Mouse (Mus musculus) neural tube, embryonic 11.5 days (tissue): ENCODE measurements around the gene Gtse1. TPM values are rescaled to one million over a fixed set of nuclear protein-coding genes. Genes with fewer than 3 reads are reported as not detected.
"Not testable (repeated sequence)": the region's sequence is repeated elsewhere in the genome, so short reads cannot be mapped to it uniquely, and the experiment has no call there.

Experiments
- ATAC-seq: fragments of 200-750 bp; cut with Nextera tagmentation; 2 replicates; pipeline ENCODE4 v1.8.0; 2017; ENCODE audit warnings: moderate number of reproducible peaks, mild to moderate bottlenecking, moderate TSS enrichment, moderate library complexity; ENCODE audit not compliant: insufficient read depth, low FRiP score, low TSS enrichment
- DNase-seq: peaks from one replicate; pipeline ENCODE4 v3.0.0-alpha.2; 2015; ENCODE audit warnings: low spot score
- H3K27ac ChIP-seq: fragments of 300-500 bp; sonication (generic); 2 replicates; pipeline ENCODE4 v1.5.1; 2014; ENCODE audit warnings: low read depth, mild to moderate bottlenecking, low read length
- H3K27me3 ChIP-seq: fragments of 300-500 bp; sonication (generic); 2 replicates; pipeline ENCODE4 v1.6.1; 2014; ENCODE audit warnings: mild to moderate bottlenecking, low read length, mixed read lengths; ENCODE audit not compliant: control insufficient read depth, insufficient read depth
- H3K36me3 ChIP-seq: fragments of 300-500 bp; sonication (generic); 2 replicates; pipeline ENCODE4 v1.6.1; 2014; ENCODE audit warnings: mild to moderate bottlenecking, low read length, moderate library complexity, mixed read lengths; ENCODE audit not compliant: control insufficient read depth, insufficient read depth
- H3K4me1 ChIP-seq: fragments of 300-500 bp; sonication (generic); 2 replicates; pipeline ENCODE4 v1.6.1; 2014; ENCODE audit warnings: low read length, mixed read lengths; ENCODE audit not compliant: control insufficient read depth, insufficient read depth
- H3K4me2 ChIP-seq: fragments of 300-500 bp; sonication (generic); 2 replicates; pipeline ENCODE4 v1.6.1; 2014; ENCODE audit warnings: low read depth, mild to moderate bottlenecking, moderate library complexity
- H3K4me3 ChIP-seq: fragments of 300-500 bp; sonication (generic); 2 replicates; pipeline ENCODE4 v1.5.1; 2014; ENCODE audit warnings: low read depth, low read length
- H3K9ac ChIP-seq: fragments of 300-500 bp; sonication (generic); 2 replicates; pipeline ENCODE4 v1.6.1; 2014; ENCODE audit warnings: mild to moderate bottlenecking, low read length
- H3K9me3 ChIP-seq: fragments of 300-500 bp; sonication (generic); 2 replicates; pipeline ENCODE4 v1.6.1; 2016; ENCODE audit warnings: low read length; ENCODE audit not compliant: control insufficient read depth
- WGBS: fragments of 180-500 bp; shearing (Covaris S2); extraction: QIAGEN DNeasy Blood & Tissue Kit; methylation state at CpG from one replicate; pipeline ENCODE4 v1.1.7; 2014; 5-methylcytosine and 5-hydroxymethylcytosine counted together
- polyA plus RNA-seq: library from polyadenylated mRNA; unstranded; fragments of >200 nt; fragmentation: Nextera tagmentation; extraction: Ambion mirVana; gene quantifications from 2 replicates; pipeline ENCODE4 v1.2.1, GENCODE M21; 2014

The Gtse1 gene
- polyA plus RNA-seq, 1 experiment from 2014 or later, result 40.3 TPM

DNA sequence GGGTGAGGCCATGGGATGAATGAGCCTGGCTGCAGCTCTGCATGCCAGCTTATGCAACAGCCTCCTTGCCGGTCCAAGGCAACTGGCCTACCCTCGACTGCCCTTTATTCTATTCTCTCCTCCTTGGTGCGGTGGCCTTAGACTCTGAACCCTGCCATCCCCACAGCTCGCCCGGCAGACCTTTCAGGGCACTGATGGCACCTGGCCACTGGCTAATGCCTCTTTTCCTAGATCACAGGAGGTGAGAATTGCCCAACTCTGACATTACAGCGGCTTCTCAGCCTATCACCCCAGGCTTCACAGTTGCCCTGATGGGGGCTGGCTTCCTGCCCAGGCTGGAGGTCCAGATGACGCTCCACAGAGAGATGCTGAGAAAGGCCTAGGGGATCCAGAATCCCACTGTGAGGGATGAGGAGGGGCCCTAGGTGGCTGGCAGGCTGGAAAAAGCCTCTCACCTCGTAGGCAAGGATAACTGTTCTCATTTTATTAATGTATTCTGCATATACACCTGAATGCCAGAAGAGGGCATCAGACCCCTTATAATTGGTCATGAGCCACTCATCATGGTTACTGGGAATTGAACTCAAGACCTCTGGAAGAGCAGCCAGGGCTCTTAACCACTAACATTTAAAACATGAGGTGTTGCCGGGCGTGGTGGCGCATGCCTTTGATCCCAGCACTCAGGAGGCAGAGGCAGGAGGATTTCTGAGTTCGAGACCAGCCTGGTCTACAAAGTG is 7.7 kb upstream of the Gtse1 start:
- WGBS, result 82% methylated on average over 12 of the region's 12 CpGs
- no peak overlapping the region for H3K27ac ChIP-seq
- no peaks in the 10 kb centered on the region for H3K36me3 ChIP-seq
- H3K4me3 ChIP-seq, result no peak overlapping the region
- no peaks in the 10 kb centered on the region for H3K4me1 ChIP-seq
- no peak overlapping the region for H3K4me2 ChIP-seq
- H3K9me3 ChIP-seq, result no peaks in the 10 kb centered on the region
- ATAC-seq, result no peak
- no peaks in the 10 kb centered on the region for H3K27me3 ChIP-seq
- no peak overlapping the region for H3K9ac ChIP-seq
- DNase-seq, result no peak

DNA sequence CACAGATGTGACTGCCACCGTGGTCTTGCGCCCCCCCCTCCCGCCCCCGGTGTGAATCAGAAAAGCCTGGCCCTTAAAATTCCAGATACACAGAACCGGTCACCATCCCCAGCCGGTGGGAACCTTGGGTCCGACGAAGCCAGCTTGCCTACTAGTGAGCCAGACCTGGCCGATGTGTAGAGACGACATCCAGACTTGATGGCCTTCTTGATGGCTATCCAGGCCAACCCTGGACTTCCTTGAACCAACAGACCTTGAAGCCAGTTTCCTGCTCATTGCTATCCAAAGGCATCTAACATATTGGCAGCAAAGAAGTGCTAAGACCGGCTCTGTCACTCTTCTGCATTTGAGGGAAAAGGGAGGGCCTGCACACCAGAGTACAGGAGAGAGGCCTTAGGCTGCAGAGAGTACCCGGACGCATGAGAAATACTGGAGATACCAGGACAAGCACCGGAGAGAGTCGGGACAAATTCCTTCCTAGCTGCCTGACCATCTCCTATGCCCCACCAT is 510 bp upstream of the Gtse1 start:
- Histone ChIP-seq H3K4me2 (peak overlapping the region; percentile 68), H3K27ac (peak overlapping the region; percentile 47), H3K36me3 (peaks cover 11% of the 10 kb centered on the region), H3K27me3 (no peaks in the 10 kb centered on the region), H3K9me3 (no peaks in the 10 kb centered on the region), H3K4me1 (peaks cover 9% of the 10 kb centered on the region; the same call in 1 of the 2 replicates), H3K4me3 (peak overlapping the region; percentile 76), H3K9ac (peak overlapping the region; percentile 75)
- ATAC-seq (peak; percentile 20; the same call in 1 of the 2 replicates), DNase-seq (no peak)
- 12% methylated on average over 15 of the region's 15 CpGs for WGBS

DNA sequence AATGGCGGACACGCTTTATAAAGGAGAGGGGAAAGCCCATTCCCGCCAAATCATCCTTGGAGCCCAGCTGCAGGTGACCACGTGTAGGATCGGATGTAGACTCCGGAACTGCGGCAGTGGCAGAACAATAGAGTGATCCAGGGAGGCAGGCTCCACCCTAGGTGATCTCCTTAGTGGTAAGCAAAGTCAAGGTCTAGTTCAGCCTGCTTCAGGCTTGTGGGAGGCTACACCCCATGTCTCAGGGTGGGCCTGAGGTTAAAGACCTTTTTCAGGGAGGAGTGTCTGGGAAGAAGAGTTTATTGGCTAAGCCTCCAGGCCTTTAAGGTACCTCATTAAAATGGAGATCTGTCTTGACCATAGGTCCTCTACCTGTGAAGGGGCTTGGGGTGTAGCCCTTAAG is 6.4 kb downstream of the Gtse1 start:
- not testable (repeated sequence) for DNase-seq, H3K9ac ChIP-seq, ATAC-seq, H3K9me3 ChIP-seq, H3K4me1 ChIP-seq, H3K27me3 ChIP-seq, H3K4me2 ChIP-seq, H3K4me3 ChIP-seq, H3K27ac ChIP-seq
- H3K36me3 ChIP-seq, result peaks cover 28% of the 10 kb centered on the region
- 92% methylated on average over 7 of the region's 7 CpGs for WGBS

- ATAC-seq, result no peak
- peaks cover 23% of the 10 kb centered on the region for H3K36me3 ChIP-seq
- WGBS, result 56% methylated on average over 6 of the region's 6 CpGs
Observed at GRCm38 (mm10) chr15:85867696-85868095, 8.2 kb downstream of the Gtse1 start.

DNA sequence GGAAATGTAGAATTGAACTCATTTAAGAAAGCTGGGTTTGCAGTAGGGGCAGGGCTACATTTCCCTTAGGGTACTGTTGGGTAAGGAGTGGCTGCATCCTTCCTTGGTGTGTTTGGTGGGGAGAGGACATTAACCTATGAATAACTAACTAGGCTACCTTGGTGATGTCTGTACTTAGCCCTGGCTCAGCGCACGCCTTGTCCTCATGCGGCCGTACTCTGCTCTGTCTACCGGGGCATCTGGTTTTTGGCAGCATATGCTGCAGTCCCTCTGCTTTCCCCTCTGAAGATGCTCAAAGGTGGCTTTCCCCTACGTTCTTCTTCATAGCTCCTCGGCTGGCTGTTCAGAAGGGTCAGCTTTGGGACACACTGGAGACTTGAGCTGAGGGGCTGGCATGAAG is 17.8 kb downstream of the Gtse1 start:
- WGBS, result 91% methylated on average over 7 of the region's 7 CpGs
- no peak overlapping the region for H3K27ac ChIP-seq
- no peaks in the 10 kb centered on the region for H3K9me3 ChIP-seq
- H3K4me3 ChIP-seq, result no peak overlapping the region
- no peaks in the 10 kb centered on the region for H3K27me3 ChIP-seq
- no peak for DNase-seq
- H3K4me2 ChIP-seq, result no peak overlapping the region
- peaks cover 7% of the 10 kb centered on the region; the same call in 1 of the 2 replicates for H3K4me1 ChIP-seq
- peaks cover 7% of the 10 kb centered on the region for H3K36me3 ChIP-seq
- ATAC-seq, result no peak
- no peak overlapping the region for H3K9ac ChIP-seq

More at GRCm38 (mm10) chr15:85867696-85868095, 8.2 kb downstream of the Gtse1 start:
- H3K4me2 ChIP-seq, result no peak overlapping the region
- no peak overlapping the region for H3K27ac ChIP-seq
- no peaks in the 10 kb centered on the region for H3K9me3 ChIP-seq
- H3K4me3 ChIP-seq, result no peak overlapping the region
- no peak overlapping the region for H3K9ac ChIP-seq
- H3K27me3 ChIP-seq, result no peaks in the 10 kb centered on the region
- H3K4me1 ChIP-seq, result no peaks in the 10 kb centered on the region
- DNase-seq, result peak; percentile 61

- peak within 1 kb of the TSS; percentile 50 for H3K4me3 ChIP-seq
- H3K9ac ChIP-seq, result peak within 1 kb of the TSS; percentile 75
- H3K36me3 ChIP-seq, result peaks cover 9% of the 10 kb centered on the region
- ATAC-seq (peak; percentile 97), DNase-seq (peak; percentile 96)
- H3K27ac ChIP-seq, result peak within 1 kb of the TSS; percentile 74
- H3K4me2 ChIP-seq, result peak within 1 kb of the TSS; percentile 79
- no peaks in the 10 kb centered on the region for H3K27me3 ChIP-seq
- H3K4me1 ChIP-seq, result peaks cover 7% of the 10 kb centered on the region; the same call in 1 of the 2 replicates
- under 1% methylated on average over 49 of the region's 50 CpGs for WGBS
- H3K9me3 ChIP-seq, result no peaks in the 10 kb centered on the region
Observed at GRCm38 (mm10) chr15:85878848-85879497, 19.4 kb downstream of the Gtse1 start, which contains the start of gene Trmu. Trmu (plus strand) TSS chr15:85879312.

GRCm38 (mm10) chr15:85879498-85879895 is 20.0 kb downstream of the Gtse1 start:
- H3K4me3 ChIP-seq, result peak overlapping the region; percentile 50
- WGBS, result 3% methylated on average over 18 of the region's 18 CpGs
- H3K27me3 ChIP-seq, result no peaks in the 10 kb centered on the region
- no peaks in the 10 kb centered on the region for H3K9me3 ChIP-seq
- peaks cover 7% of the 10 kb centered on the region; the same call in 1 of the 2 replicates for H3K4me1 ChIP-seq
- 0 out of 2 replicates have a peak overlapping the region, but pooled peaks have one; percentile 36 for H3K27ac ChIP-seq
- H3K4me2 ChIP-seq, result peak overlapping the region; percentile 79
- DNase-seq (no peak), ATAC-seq (no peak; the same call in 1 of the 2 replicates)
- H3K9ac ChIP-seq, result peak overlapping the region; percentile 75
- peaks cover 9% of the 10 kb centered on the region for H3K36me3 ChIP-seq

DNA sequence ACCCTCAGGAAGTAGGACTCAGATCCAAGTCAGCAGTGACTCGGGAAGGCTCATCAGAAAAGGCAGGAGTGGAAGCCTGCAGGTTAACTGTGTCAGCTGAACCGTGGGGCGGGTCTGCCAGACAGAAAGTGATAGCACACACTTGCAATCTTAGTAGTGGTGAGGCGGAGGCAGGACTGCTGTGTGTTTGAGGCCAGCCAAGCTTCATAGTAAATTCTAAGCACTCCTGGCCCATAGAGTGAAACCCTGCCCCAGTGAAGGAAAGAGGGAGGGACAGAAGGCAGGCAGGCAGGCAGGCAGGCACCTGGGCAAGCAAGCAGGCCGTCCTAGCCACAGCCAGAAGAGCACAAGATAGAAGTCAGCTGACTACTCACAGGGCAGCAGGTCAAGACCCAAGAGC is 26.1 kb downstream of the Gtse1 start:
- Histone ChIP-seq H3K27ac (no peak overlapping the region), H3K4me2 (no peak overlapping the region), H3K4me3 (no peak overlapping the region), H3K4me1 (no peaks in the 10 kb centered on the region), H3K9me3 (no peaks in the 10 kb centered on the region), H3K36me3 (peaks cover 8% of the 10 kb centered on the region), H3K9ac (no peak overlapping the region), H3K27me3 (no peaks in the 10 kb centered on the region)
- ATAC-seq, result no peak
- DNase-seq, result no peak
- WGBS, result 87% methylated on average over 5 of the region's 5 CpGs
